9 mouse cellular contexts compared by ENCODE assay signal in the genomic region with DNA sequence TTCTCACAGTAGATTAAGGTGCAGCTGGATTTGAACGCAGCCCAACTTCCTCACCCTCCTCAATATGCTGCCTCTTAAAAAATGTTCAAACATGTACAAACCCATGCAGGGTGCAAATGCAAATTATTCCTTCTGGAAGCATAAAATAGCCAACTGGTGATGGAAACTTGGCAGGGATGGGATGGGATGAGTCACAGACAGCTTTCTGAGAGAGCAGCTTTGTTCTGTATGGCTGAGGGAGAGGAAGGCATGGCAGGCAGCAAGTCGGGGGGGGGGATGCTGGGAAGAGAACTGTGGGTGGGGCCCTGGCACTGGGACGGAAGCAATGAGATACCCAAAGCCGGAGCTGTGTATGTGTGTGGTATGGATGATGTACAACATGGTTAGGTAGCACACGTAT.
DNase-seq lines count a peak whose midpoint lies in the region; ATAC-seq and TF ChIP-seq lines count a peak whose summit lies in the region.
"Had no signal": no experiment of that assay in that cellular context is flagged by ENCODE, and none has a peak within 500 bp of the region (broad histone marks: within the 10 kb centered on the region; RNA-seq: fewer than 3 reads in every experiment).

No protein-coding gene starts in this region.

- H3K27me3 ChIP-seq in midbrain, embryonic 15.5 days (replicated peaks): no peaks in the 10 kb centered on the region
- H3K27me3 ChIP-seq: neural tube, embryonic 12.5 days had no signal

- no peak for TF ChIP-seq CTCF in embryonic fibroblast, embryonic 13.5 days (IDR thresholded peaks at IDR 0.05; ENCODE audit: borderline replicate concordance, insufficient read depth, low read length)

- DNase-seq in 3134 (ENCODE audit: extremely low read depth, insufficient read length, low spot score): peak; percentile 34
- DNase-seq in NIH3T3 (ENCODE audit: low read depth): peak; percentile 43
- DNase-seq in layer of hippocampus, adult 18-20 months (ENCODE audit: low spot score in 2 of 2): peak; percentile 86 to 94
- peak; percentile 90 for DNase-seq in right cerebral cortex, adult 18-20 months
- no peak for DNase-seq in testis, postnatal 10 days (ENCODE audit: low spot score)
- DNase-seq in retina, postnatal 1 day: no peak

- H3K4me3 ChIP-seq in embryonic fibroblast, embryonic 13.5 days (ENCODE audit: insufficient read depth, low read length): no peak overlapping the region
- H3K4me3 ChIP-seq in midbrain, embryonic 15.5 days: no peak overlapping the region
- H3K4me3 ChIP-seq: neural tube, embryonic 12.5 days had no signal

- peak overlapping the region; percentile 62 for H3K27ac ChIP-seq in embryonic fibroblast, embryonic 13.5 days (ENCODE audit: insufficient read depth, low read length)
- H3K27ac ChIP-seq in midbrain, embryonic 15.5 days: no peak overlapping the region
- H3K27ac ChIP-seq: neural tube, embryonic 12.5 days had no signal

- H3K36me3 ChIP-seq in midbrain, embryonic 15.5 days (replicated peaks): no peaks in the 10 kb centered on the region
- H3K36me3 ChIP-seq: neural tube, embryonic 12.5 days had no signal

- no peak for ATAC-seq in midbrain, embryonic 15.5 days (replicated peaks)

- peaks cover 15% of the 10 kb centered on the region for H3K4me1 ChIP-seq in embryonic fibroblast, embryonic 13.5 days (ENCODE audit: control insufficient read depth, insufficient read depth, low read length)
- H3K4me1 ChIP-seq in midbrain, embryonic 15.5 days: no peaks in the 10 kb centered on the region
- H3K4me1 ChIP-seq: neural tube, embryonic 12.5 days had no signal

- H3K9me3 ChIP-seq in midbrain, embryonic 15.5 days: no peaks in the 10 kb centered on the region
- H3K9me3 ChIP-seq: neural tube, embryonic 12.5 days had no signal

- H3K4me2 ChIP-seq in midbrain, embryonic 15.5 days: no peak overlapping the region
- H3K4me2 ChIP-seq: neural tube, embryonic 12.5 days had no signal

- WGBS in midbrain, embryonic 15.5 days: 79% methylated on average over 5 of the region's 5 CpGs

- TF ChIP-seq POLR2A in embryonic fibroblast, embryonic 13.5 days (IDR thresholded peaks at IDR 0.05; ENCODE audit: low read depth, low read length): no peak

- no peak overlapping the region for H3K9ac ChIP-seq in midbrain, embryonic 15.5 days
- H3K9ac ChIP-seq: neural tube, embryonic 12.5 days had no signal

Comparison
In these comparisons a context has a peak if more than half of its experiments do, and no peak if none do; other contexts are left out.
1. DNase-seq: peak in 3134 (single experiment), NIH3T3 (single experiment), layer of hippocampus, adult 18-20 months (2 of 2) and right cerebral cortex, adult 18-20 months (single experiment); none in testis, postnatal 10 days (single experiment) and retina, postnatal 1 day (single experiment).